In genomic region chr12:35642473-35642872, GRCm38 (mm10) we compare ENCODE assay signal across 24 mouse cellular contexts.
"Had no signal": no experiment of that assay in that cellular context is flagged by ENCODE, and none has a peak within 500 bp of the region (broad histone marks: within the 10 kb centered on the region; RNA-seq: fewer than 3 reads in every experiment).

No protein-coding gene starts in this region.

- H3K4me2 ChIP-seq: heart, embryonic 11.5 days; heart, embryonic 13.5 days; heart, embryonic 15.5 days; hindbrain, embryonic 13.5 days; hindbrain, embryonic 15.5 days; kidney, embryonic 15.5 days; limb, embryonic 12.5 days; liver, embryonic 11.5 days; liver, embryonic 13.5 days had no signal

- H3K9ac ChIP-seq: heart, embryonic 13.5 days; heart, embryonic 15.5 days; hindbrain, embryonic 13.5 days; hindbrain, embryonic 15.5 days; kidney, embryonic 15.5 days; limb, embryonic 12.5 days; liver, embryonic 13.5 days had no signal

- H3K9me3 ChIP-seq: heart, embryonic 13.5 days; heart, embryonic 15.5 days; hindbrain, embryonic 13.5 days; hindbrain, embryonic 15.5 days; kidney, embryonic 15.5 days; limb, embryonic 10.5 days; limb, embryonic 12.5 days; liver, embryonic 13.5 days had no signal

- H3K27ac ChIP-seq: heart, adult 2 months; heart, embryonic 13.5 days; heart, embryonic 15.5 days; hindbrain, embryonic 13.5 days; hindbrain, embryonic 15.5 days; hindbrain, postnatal 0 days; kidney, embryonic 15.5 days; kidney, postnatal 0 days; limb, embryonic 10.5 days; limb, embryonic 12.5 days; liver, embryonic 13.5 days had no signal

- DNase-seq: gastrocnemius, postnatal 14 days; gastrocnemius, postnatal 36 days; heart, adult 11 months; heart, adult 2 months; heart, postnatal 14 days; heart, postnatal 36 days; kidney, adult 11 months; kidney, postnatal 14 days; layer of hippocampus, adult 9-11 months; layer of hippocampus, postnatal 36 days; liver; liver, embryonic 13.5 days had no signal

- H3K27me3 ChIP-seq: heart, embryonic 13.5 days; heart, embryonic 15.5 days; hindbrain, embryonic 13.5 days; hindbrain, embryonic 15.5 days; kidney, embryonic 15.5 days; limb, embryonic 12.5 days; liver, embryonic 13.5 days had no signal

- H3K4me1 ChIP-seq: heart, embryonic 13.5 days; heart, embryonic 15.5 days; hindbrain, embryonic 13.5 days; hindbrain, embryonic 15.5 days; kidney, embryonic 15.5 days; limb, embryonic 10.5 days; limb, embryonic 12.5 days; liver, embryonic 13.5 days had no signal

- H3K36me3 ChIP-seq: heart, embryonic 13.5 days; heart, embryonic 15.5 days; hindbrain, embryonic 13.5 days; hindbrain, embryonic 15.5 days; kidney, embryonic 15.5 days; limb, embryonic 10.5 days; limb, embryonic 12.5 days; liver, embryonic 13.5 days had no signal

- ATAC-seq: hindbrain, postnatal 0 days; intestine, embryonic 16.5 days had no signal

- H3K4me3 ChIP-seq: heart, adult 2 months; heart, embryonic 13.5 days; heart, embryonic 15.5 days; hindbrain, embryonic 13.5 days; hindbrain, embryonic 15.5 days; kidney, embryonic 15.5 days; limb, embryonic 10.5 days; limb, embryonic 12.5 days; liver, embryonic 13.5 days had no signal
